Mouse (Mus musculus) T-helper 1 cell (primary cell): ENCODE data around the gene Guk1.

Experiments
- in situ Hi-C: fragments of 300-600 bp; cut with MboI, MseI; formaldehyde crosslinking; loops from one replicate; pipeline ENCODE4 v1.15.1; 2025; ENCODE audit warnings: high pct_unique_total_duplicates

Guk1 gene

GRCm38 (mm10) chr11:59164384-59164783, 27.6 kb downstream of the Guk1 start:
- in situ Hi-C loops = no loop called here

DNA sequence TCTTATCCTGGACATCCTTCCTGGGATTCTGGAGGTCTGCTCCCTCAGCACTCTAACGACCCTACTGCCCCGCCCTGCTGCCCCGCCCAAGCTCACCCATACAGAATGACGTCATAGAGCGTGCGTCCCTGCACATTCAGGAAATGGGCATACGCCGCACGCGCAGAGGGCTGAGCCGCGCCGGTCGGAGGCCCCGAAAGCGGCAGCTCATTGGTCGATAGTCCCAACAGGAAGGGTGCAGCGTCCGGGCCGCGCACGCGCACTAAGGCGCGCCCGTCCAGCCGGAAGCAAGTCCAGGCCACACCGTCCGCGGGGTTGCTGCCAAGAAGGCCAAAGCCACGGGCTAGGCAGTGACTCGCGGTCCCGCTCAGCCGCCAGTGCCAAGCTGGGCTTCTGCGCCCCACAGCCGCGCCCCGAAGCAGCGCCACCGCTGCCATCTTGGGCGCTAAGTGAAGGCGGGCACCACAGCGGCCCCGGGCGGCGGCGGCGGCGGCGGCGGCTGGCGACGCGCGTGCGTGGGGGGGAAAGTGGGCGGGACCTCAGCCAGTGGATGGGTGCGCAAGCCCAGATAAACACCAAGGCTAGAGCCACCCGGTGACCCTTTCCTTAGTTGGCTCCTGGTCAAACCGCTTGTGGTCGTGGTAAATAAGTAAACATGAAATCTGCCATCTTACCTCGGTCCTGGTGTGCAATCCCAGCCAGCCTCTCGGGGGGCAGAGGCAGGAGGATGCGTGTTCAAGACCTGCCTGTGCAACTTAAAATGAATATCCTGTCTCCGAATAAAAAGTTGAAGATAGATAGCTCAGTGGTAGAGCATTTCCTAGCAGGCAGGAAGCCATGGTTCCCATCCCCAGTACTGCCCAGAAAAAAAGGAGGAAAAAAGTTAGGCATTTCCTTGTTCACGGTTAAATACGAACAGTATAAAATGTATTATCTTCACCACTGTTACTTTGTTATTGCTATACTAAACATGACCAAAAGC, 28.5 kb downstream of the Guk1 start, which contains the start of gene Iba57:
Iba57 (minus strand) TSS at position 485 of the 982 bp plus-strand sequence.
- in situ Hi-C loops = no loop called here

DNA sequence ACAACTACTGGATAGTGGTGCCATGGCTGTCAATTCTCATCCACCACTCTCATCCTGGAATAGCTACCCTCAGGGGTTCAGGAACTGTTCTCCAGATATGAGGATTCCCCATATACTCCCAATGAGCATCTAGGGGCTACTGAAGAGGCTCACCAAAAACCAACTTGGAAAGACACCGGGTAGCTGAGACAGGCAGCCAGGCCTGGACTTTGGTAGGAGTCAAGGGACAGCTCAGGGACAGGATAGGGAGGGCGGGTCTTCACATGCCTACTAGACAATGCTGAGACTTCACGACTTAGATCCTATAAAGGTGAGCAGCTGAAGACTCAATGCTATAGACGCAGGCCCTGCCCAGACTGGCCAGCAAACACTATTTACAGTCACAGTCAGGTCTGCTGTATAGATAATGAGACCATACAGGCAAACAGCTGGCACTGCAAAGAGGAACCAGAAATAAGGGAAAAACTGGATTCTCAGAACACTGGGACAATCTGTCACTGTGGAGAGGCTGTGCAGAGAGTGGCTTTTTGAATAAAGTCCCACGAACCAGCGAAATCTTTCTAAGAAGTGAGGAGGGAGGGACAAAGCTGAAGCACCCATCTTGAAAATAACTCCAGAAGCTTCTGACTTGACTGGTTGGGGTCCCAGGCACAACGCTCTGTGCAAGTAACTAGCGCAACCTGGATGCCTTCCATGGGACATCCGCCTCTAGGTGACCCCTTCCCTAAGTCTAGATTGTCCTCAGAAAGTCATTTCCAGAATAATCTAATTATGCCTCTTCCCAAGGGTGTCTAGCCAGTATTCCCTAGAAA, 29.4 kb downstream of the Guk1 start:
- in situ Hi-C loops = no loop called here

GRCm38 (mm10) chr11:59161398-59161797, 30.6 kb downstream of the Guk1 start:
- in situ Hi-C loops = no loop called here

- in situ Hi-C loops = no loop called here
Observed at GRCm38 (mm10) chr11:59159558-59159957, 32.5 kb downstream of the Guk1 start.

DNA sequence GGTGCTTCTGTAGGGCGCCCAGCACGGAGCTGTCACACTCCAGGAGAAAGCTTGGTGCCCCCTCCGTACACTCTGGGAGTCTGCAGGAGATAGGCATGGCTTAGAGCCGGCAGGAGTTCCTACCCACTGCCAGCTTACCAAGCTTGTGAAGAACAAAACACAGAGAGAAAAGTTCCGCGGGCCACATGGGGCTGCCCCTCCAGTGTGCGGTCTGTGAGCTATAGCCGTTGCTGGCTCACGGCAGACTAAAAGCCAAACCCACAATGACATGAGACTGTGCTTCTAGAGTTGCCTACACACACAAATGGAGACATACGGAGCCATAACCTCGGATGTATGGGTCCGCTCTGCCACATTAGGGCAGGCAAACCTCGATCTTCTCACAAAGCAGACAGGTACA, 32.9 kb downstream of the Guk1 start:
- in situ Hi-C loops = no loop called here

DNA sequence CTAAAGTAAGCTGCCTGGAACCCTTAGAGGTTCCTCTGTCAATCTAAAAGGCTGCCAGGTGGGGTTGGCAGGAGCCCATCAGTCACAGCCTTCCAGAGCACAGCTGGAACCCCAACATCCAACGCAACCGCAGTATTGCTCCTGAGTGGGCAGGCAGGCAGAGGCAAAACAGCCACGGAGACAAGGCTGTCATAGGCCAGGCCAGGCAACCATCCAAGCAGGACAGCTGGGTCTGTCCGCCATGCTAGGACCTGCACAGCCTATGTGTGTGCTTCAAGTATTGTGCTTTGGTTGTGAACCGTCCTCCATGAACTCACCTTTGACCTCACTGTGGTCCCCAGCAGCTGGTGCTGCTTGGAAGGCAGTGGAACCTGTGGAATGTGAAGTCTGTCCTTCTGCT, 36.1 kb downstream of the Guk1 start:
- in situ Hi-C loops = no loop called here

GRCm38 (mm10) chr11:59154220-59154619, 37.8 kb downstream of the Guk1 start:
- in situ Hi-C loops = no loop called here

- in situ Hi-C loops = no loop called here
Observed at GRCm38 (mm10) chr11:59151729-59152128, 40.3 kb downstream of the Guk1 start.

DNA sequence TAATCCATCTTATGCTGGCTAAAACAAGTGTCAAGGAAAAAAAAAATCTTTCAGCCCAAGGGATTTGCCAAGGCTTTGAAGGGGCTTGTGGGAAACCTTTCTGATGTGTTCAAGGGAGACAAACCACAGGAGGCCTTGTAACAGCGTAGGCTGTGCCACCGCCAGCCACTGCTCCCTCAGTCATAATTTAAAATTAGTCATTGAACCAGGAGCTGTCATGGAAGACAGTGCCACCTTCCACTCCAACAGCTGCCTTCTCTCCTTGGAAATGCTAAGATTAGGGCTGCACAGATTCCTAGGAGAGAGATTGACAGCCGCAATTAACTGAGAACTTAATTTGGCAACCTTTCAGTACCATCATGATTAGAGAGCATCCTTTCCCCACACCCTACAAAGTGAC, 42.7 kb downstream of the Guk1 start:
- in situ Hi-C loops = no loop called here

- in situ Hi-C loops = no loop called here
Observed at GRCm38 (mm10) chr11:59142962-59143361, 49.0 kb downstream of the Guk1 start.

DNA sequence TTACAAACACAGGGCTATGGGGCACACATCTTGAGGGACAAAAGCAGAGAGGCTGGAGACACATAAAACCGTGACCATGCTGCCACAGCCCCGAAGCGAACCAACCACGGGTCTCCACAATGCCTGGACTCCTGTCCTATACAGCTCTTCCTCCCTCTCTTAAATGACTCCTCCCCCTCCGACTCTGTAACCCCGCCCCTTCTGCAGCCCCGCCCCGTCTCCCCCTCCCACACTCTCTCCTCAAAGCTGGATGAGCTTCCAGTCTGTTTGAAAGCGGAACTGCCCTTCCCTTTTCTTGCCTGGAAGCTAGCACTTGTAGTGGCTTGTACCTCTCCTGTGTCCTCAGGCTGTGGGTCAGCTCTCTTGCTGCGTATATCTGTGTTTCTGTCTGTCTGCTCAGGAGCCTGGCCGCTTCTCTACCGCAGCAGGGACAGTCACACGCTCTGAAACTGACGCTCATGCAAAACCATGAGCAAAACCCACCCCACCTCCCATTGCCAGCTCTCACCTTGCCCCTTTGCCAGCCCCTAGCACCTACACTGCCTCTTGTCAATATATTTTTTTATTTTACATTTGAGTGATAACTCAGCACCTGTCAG, 50.1 kb downstream of the Guk1 start:
- in situ Hi-C loops = no loop called here

- in situ Hi-C loops = no loop called here
Observed at GRCm38 (mm10) chr11:59138537-59139486, 53.2 kb downstream of the Guk1 start.

- in situ Hi-C loops = no loop called here
Observed at GRCm38 (mm10) chr11:59136994-59137706, 54.9 kb downstream of the Guk1 start.

- in situ Hi-C loops = no loop called here
Observed at GRCm38 (mm10) chr11:59135904-59136452, 56.0 kb downstream of the Guk1 start, which contains the start of gene Obscn. Obscn (minus strand) TSS chr11:59136402.

DNA sequence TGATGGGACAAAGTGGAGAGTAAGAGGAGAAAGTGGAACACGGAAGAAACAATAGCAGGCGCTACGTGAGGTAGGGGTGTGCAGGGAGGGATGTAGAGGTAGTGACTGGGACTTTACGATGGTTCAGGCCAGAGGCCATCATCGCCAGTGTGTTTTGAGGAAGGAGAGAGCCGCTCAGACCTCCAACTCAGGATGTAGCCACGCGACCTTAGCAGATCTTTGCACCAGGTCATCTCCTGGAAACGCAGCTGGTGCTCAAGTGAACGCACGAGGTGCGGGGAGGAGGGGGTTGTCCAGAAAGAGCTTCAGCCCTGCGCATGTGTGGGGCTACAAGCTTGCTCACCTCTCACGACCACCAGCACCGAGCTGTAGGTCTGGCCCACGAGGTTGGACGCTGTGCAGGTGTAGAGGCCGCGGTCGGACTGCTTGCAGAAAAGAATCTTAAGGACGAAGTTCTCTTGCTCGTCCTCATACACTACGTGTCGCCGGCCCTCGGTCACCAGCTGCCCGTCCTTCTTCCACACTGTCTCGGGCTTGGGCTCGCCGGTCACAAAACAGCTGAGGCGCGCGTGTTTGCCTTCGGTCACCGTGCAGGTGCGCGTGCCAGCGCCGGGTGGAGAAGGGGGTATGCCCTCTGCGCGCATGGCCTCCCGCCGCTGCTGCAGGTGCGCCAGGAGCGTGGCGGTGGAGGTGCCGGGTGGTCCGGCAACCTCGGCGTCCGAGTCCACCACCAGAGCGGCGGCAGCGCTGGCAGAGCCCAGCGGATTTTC, 56.8 kb downstream of the Guk1 start:
- in situ Hi-C loops = no loop called here

DNA sequence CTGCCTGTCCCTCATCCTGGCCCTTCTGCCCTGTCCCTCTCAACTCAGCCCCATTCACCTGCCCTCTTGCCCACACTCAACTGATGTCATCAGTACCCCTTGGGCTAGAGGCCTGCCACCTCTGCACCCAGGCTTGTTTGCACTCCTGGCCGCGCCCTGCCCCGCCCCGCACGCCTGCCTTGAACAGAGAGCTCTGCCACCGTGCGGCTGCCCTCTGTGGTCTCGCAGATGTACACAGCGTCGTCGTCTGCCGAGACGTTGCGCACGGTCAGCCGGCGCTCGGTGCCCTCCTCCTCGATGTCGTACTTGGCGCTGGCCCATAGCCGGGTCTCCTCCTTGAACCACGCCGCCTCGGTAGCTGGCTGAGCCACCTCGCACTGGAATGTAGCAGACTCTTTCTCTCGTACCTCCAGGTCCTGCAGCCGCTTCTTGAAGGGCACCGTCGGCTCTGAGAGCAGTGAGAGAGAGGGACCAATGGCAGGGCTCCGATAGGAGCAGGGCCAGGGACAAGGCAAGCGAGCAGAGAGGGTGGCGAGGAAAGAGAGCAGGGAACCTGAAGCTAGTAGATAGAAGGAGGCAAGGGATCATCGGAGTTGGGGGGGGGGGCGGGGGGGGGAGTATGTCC, 57.5 kb downstream of the Guk1 start:
- in situ Hi-C loops = no loop called here
